Mouse (Mus musculus) spleen, postnatal 36 days (tissue): ENCODE measurements around the gene Map3k4.
"Not testable (repeated sequence)": the region's sequence is repeated elsewhere in the genome, so short reads cannot be mapped to it uniquely, and the experiment has no call there.

Experiments
- DNase-seq, 2 experiments: peaks; one replicate each; pipeline ENCODE4 v3.0.0; 2022; ENCODE audit warnings: low spot score in 2 of 2, mixed read lengths in 1 of 2

The Map3k4 gene

GRCm38 (mm10) chr17:12224551-12224950 lies 94.0 kb downstream of the Map3k4 start:
- DNase-seq, result not testable (repeated sequence)

- DNase-seq, result no peak
Measured at GRCm38 (mm10) chr17:12224145-12224544, 94.5 kb downstream of the Map3k4 start.

GRCm38 (mm10) chr17:12223682-12224081 lies 94.9 kb downstream of the Map3k4 start:
- no peak for DNase-seq

- DNase-seq, result no peak
Measured at GRCm38 (mm10) chr17:12221926-12222325, 96.7 kb downstream of the Map3k4 start.

- no peak for DNase-seq
Measured at GRCm38 (mm10) chr17:12216224-12216623, 102.4 kb downstream of the Map3k4 start.

- no peak for DNase-seq
Measured at GRCm38 (mm10) chr17:12213430-12213829, 105.2 kb downstream of the Map3k4 start.

GRCm38 (mm10) chr17:12212341-12212740 lies 106.3 kb downstream of the Map3k4 start:
- no peak for DNase-seq

GRCm38 (mm10) chr17:12211890-12212289 lies 106.7 kb downstream of the Map3k4 start:
- DNase-seq, result no peak

GRCm38 (mm10) chr17:12210544-12211132 lies 108.0 kb downstream of the Map3k4 start:
- DNase-seq, result peak; percentile 73 to 77

- DNase-seq, result no peak
Measured at GRCm38 (mm10) chr17:12209481-12209880, 109.1 kb downstream of the Map3k4 start.

- no peak for DNase-seq
Measured at GRCm38 (mm10) chr17:12207022-12207548, 111.5 kb downstream of the Map3k4 start.

GRCm38 (mm10) chr17:12206248-12206647 lies 112.3 kb downstream of the Map3k4 start:
- peak; percentile 53 to 70 for DNase-seq

- DNase-seq, result peak; percentile 47
Measured at GRCm38 (mm10) chr17:12205694-12206075, 112.9 kb downstream of the Map3k4 start.

- DNase-seq, result peak; percentile 64 to 85
Measured at GRCm38 (mm10) chr17:12205015-12205693, 113.4 kb downstream of the Map3k4 start.

- DNase-seq, result no peak
Measured at GRCm38 (mm10) chr17:12204689-12205014, 113.9 kb downstream of the Map3k4 start.

GRCm38 (mm10) chr17:12204246-12204645 lies 114.3 kb downstream of the Map3k4 start:
- DNase-seq, result peak in 1 of 2 experiments; percentile 33

- no peak for DNase-seq
Measured at GRCm38 (mm10) chr17:12203414-12203897, 115.1 kb downstream of the Map3k4 start.

GRCm38 (mm10) chr17:12201086-12201485 lies 117.5 kb downstream of the Map3k4 start:
- no peak for DNase-seq

GRCm38 (mm10) chr17:12199933-12200332 lies 118.7 kb downstream of the Map3k4 start:
- no peak for DNase-seq

- DNase-seq, result no peak
Measured at GRCm38 (mm10) chr17:12195604-12196003, 123.0 kb downstream of the Map3k4 start.

- no peak for DNase-seq
Measured at GRCm38 (mm10) chr17:12195137-12195536, 123.5 kb downstream of the Map3k4 start.

- DNase-seq, result no peak
Measured at GRCm38 (mm10) chr17:12187782-12188181, 130.8 kb downstream of the Map3k4 start.

GRCm38 (mm10) chr17:12186341-12186740 lies 132.3 kb downstream of the Map3k4 start:
- no peak for DNase-seq
